Mouse (Mus musculus) mature B cell (primary cell): ENCODE results near the gene Ifna16.

Experiments
- in situ Hi-C: fragments of 300-500 bp; cut with MboI; formaldehyde crosslinking; loops from 2 replicates; pipeline ENCODE4 v1.14.3; 2019

Ifna16 gene

DNA sequence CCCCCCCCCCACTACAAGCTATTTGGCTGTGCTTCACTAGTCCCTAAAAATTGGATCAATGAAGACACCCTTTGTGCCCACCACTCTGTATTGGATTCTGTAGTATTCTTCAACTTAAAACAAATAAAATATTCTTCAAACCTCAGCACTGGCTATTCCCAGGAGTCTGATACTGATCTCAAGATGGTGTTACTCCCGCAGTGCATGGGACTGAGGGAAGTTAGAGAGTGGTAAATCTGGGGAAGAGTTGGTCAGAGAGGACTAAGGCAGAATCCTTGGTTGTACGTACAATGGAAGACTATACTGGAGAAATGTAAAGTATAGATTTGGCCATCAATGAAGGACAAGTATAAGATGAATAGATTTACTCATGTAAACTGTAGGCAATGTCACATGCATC, 34.2 kb downstream of the Ifna16 start:
- in situ Hi-C loops: no loop called here

DNA sequence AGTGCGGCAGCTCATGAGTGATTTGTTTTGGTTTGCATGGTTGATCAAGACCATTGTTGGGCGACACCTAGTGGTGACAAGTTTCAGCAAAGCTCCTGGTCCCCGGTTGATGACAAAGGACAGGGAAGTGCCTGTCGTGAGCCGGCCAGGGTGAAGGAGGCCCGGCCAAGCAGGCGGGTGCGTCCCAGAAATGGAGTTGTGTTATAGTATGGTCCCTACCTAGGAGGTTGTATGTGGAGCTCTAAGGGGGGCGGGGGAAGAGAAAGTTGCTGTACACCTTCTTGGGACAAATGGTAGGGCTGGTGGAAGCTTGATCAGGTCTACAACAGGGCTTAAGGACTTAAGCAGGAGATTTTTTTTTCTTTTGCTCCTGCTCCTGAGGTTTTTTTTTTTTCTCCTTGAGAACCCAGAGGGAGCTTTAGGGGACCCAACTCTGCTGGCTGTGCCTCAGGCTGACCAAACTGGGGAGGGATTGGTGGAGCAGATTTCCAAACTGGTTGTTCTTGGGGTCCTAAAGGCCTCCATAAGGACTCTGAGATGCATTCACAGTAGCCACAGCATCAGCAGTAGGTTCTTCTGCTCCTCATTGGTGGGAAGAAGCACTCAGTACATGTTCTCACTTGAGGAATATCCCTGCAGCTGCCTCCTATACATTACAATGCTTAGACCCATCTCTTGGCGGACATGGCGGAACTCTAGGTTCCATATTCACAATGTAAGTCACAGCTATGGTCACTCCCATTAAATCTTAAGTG, 35.5 kb downstream of the Ifna16 start:
- in situ Hi-C loops: no loop called here

DNA sequence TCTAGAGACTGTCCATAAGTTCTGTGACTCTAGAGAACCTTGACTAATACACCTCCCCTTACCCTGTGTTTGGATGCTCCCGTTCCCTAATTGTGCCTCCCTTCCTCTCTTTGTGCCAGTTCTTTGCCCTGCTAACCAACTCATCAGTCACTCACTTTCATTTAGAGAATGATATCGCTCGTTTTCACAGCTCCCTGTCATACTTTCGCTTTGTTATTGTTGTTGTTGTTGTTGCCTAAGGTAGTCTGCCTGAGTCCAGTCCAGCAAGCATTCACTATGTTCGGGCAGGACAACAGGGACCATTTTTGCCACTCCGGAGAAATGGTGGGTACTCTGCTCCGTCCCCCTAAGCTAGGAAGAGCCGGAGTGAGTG, 36.0 kb downstream of the Ifna16 start:
- in situ Hi-C loops: no loop called here

DNA sequence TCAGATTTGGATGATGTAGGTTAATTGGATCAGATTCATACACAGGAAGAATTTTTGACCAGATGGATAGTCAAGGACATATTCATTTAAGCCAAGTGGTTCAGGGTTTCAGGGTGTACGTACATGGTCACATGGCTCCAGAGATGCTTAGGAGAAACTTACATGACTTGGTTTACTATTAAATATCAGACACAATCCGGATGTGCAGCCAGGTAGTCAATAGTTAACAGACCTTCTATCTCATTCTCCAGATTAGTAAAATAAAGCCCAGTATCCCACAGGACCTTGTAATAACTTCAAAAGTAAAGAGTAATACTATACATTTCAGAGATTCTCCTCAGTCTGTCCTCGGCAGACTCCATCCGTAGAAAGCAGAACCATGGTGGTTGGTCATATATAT, 42.4 kb downstream of the Ifna16 start, which contains the start of gene C87499:
Gene C87499 (minus strand): TSS at position 101 of the 400 bp plus-strand sequence.
- in situ Hi-C loops: no loop called here
